Mouse (Mus musculus) intestine, postnatal 0 days (tissue): ENCODE results near the gene Ovol3. TPM values are rescaled to one million over a fixed set of nuclear protein-coding genes. Genes with fewer than 3 reads are reported as not detected.

Experiments
- ATAC-seq: fragments of 200-750 bp; cut with Nextera tagmentation; 2 replicates; pipeline ENCODE4 v1.8.0; 2017; ENCODE audit warnings: mild to moderate bottlenecking, moderate TSS enrichment, moderate library complexity
- H3K27ac ChIP-seq: fragments of 300-500 bp; sonication (generic); 2 replicates; pipeline ENCODE4 v1.5.1; 2014; ENCODE audit warnings: mild to moderate bottlenecking, low read depth, low read length, moderate library complexity
- H3K27me3 ChIP-seq: fragments of 300-500 bp; sonication (generic); replicated peaks from 2 replicates; pipeline ENCODE4 v1.6.1; 2014; ENCODE audit warnings: low read length, mixed read lengths; ENCODE audit not compliant: control insufficient read depth, insufficient read depth
- H3K36me3 ChIP-seq: fragments of 300-500 bp; sonication (generic); 2 replicates; pipeline ENCODE4 v1.6.1; 2014; ENCODE audit warnings: mild to moderate bottlenecking, moderate library complexity; ENCODE audit not compliant: control insufficient read depth, insufficient read depth
- H3K4me1 ChIP-seq: fragments of 300-500 bp; sonication (generic); replicated peaks from 2 replicates; pipeline ENCODE4 v1.6.1; 2014; ENCODE audit warnings: antibody characterized with exemption, low read length, mixed read lengths; ENCODE audit not compliant: control insufficient read depth, insufficient read depth
- H3K4me2 ChIP-seq: fragments of 300-500 bp; sonication (generic); replicated peaks from 2 replicates; pipeline ENCODE4 v1.6.1; 2014; ENCODE audit warnings: low read depth, mild to moderate bottlenecking, moderate library complexity
- H3K4me3 ChIP-seq: fragments of 300-500 bp; sonication (generic); 2 replicates; pipeline ENCODE4 v1.5.1; 2014; ENCODE audit warnings: low read depth, low read length
- H3K9ac ChIP-seq: fragments of 300-500 bp; sonication (generic); 2 replicates; pipeline ENCODE4 v1.6.1; 2014; ENCODE audit warnings: mild to moderate bottlenecking, low read depth, low read length
- H3K9me3 ChIP-seq: fragments of 300-500 bp; sonication (generic); 2 replicates; pipeline ENCODE4 v1.6.1; 2016; ENCODE audit warnings: mixed run types; ENCODE audit not compliant: control insufficient read depth
- CTCF ChIP-seq: sonication (generic); IDR thresholded peaks from 2 replicates; pipeline ENCODE4 v1.5.1; 2016; ENCODE audit warnings: low read depth, mild to moderate bottlenecking, control low read depth, antibody characterized with exemption, moderate library complexity
- WGBS: fragments of 180-500 bp; shearing (Covaris S2); extraction: QIAGEN DNeasy Blood & Tissue Kit; methylation state at CpG from one replicate; pipeline ENCODE4 v1.1.7; 2014; 5-methylcytosine and 5-hydroxymethylcytosine counted together
- polyA plus RNA-seq: library from polyadenylated mRNA; unstranded; fragments of >200 nt; fragmentation: Nextera tagmentation; extraction: Ambion mirVana; gene quantifications from 2 replicates; pipeline ENCODE4 v1.2.1, GENCODE M21; 2015

Gene Ovol3
- polyA plus RNA-seq, 1 experiment from 2014 or later = not detected

- TF ChIP-seq CTCF = no peak
- Histone ChIP-seq H3K4me1 (no peaks in the 10 kb centered on the region; the same call in 1 of the 2 replicates), H3K4me2 (peak overlapping the region; percentile 86), H3K27me3 (no peaks in the 10 kb centered on the region), H3K9ac (peak overlapping the region; percentile 68), H3K27ac (peak overlapping the region; percentile 89), H3K9me3 (no peaks in the 10 kb centered on the region), H3K4me3 (peak overlapping the region; percentile 66), H3K36me3 (peaks cover 30% of the 10 kb centered on the region)
- ATAC-seq = peak; percentile 53
- 2% methylated on average over 26 of the region's 26 CpGs for WGBS
These were observed 41.9 kb downstream of the Ovol3 start for GRCm38 (mm10) chr7:30193581-30194100.

GRCm38 (mm10) chr7:30193013-30193412, 42.5 kb downstream of the Ovol3 start:
- Histone ChIP-seq H3K4me3 (peak overlapping the region; percentile 66), H3K27ac (no peak overlapping the region), H3K9ac (no peak overlapping the region), H3K4me1 (no peaks in the 10 kb centered on the region; the same call in 1 of the 2 replicates), H3K9me3 (no peaks in the 10 kb centered on the region), H3K27me3 (no peaks in the 10 kb centered on the region), H3K4me2 (peak overlapping the region; percentile 86), H3K36me3 (peaks cover 36% of the 10 kb centered on the region)
- 47% methylated on average over 9 of the region's 9 CpGs for WGBS
- no peak for TF ChIP-seq CTCF
- ATAC-seq = no peak

- no peaks in the 10 kb centered on the region; the same call in 1 of the 2 replicates for H3K4me1 ChIP-seq
- TF ChIP-seq CTCF = no peak
- no peaks in the 10 kb centered on the region for H3K9me3 ChIP-seq
- 89% methylated on average over 12 of the region's 12 CpGs for WGBS
- H3K4me3 ChIP-seq = no peak overlapping the region
- H3K9ac ChIP-seq = no peak overlapping the region
- H3K36me3 ChIP-seq = peaks cover 46% of the 10 kb centered on the region
- no peaks in the 10 kb centered on the region for H3K27me3 ChIP-seq
- no peak for ATAC-seq
- H3K27ac ChIP-seq = no peak overlapping the region
- no peak overlapping the region for H3K4me2 ChIP-seq
These were observed 43.4 kb downstream of the Ovol3 start for GRCm38 (mm10) chr7:30192088-30192487.

- no peak overlapping the region for H3K9ac ChIP-seq
- H3K27me3 ChIP-seq = no peaks in the 10 kb centered on the region
- H3K36me3 ChIP-seq = peaks cover 63% of the 10 kb centered on the region
- H3K9me3 ChIP-seq = no peaks in the 10 kb centered on the region
- WGBS = 70% methylated on average over 4 of the region's 4 CpGs
- no peak for ATAC-seq
- H3K27ac ChIP-seq = no peak overlapping the region
- H3K4me1 ChIP-seq = no peaks in the 10 kb centered on the region
- H3K4me2 ChIP-seq = no peak overlapping the region
- TF ChIP-seq CTCF = no peak
- H3K4me3 ChIP-seq = no peak overlapping the region
These were observed 46.4 kb downstream of the Ovol3 start for GRCm38 (mm10) chr7:30189116-30189491.

- no peaks in the 10 kb centered on the region for H3K4me1 ChIP-seq
- H3K9me3 ChIP-seq = no peaks in the 10 kb centered on the region
- ATAC-seq = no peak
- H3K27ac ChIP-seq = no peak overlapping the region
- 73% methylated on average over 12 of the region's 12 CpGs for WGBS
- H3K4me2 ChIP-seq = no peak overlapping the region
- H3K27me3 ChIP-seq = no peaks in the 10 kb centered on the region
- H3K4me3 ChIP-seq = no peak overlapping the region
- no peak overlapping the region for H3K9ac ChIP-seq
- no peak for TF ChIP-seq CTCF
- H3K36me3 ChIP-seq = peaks cover 63% of the 10 kb centered on the region
These were observed 47.0 kb downstream of the Ovol3 start for GRCm38 (mm10) chr7:30188344-30189115.

GRCm38 (mm10) chr7:30184641-30185348, 50.7 kb downstream of the Ovol3 start:
- peak overlapping the region; percentile 66; the same call in 1 of the 2 replicates for H3K4me2 ChIP-seq
- H3K27ac ChIP-seq = peak overlapping the region; percentile 46; the same call in 1 of the 2 replicates
- H3K27me3 ChIP-seq = no peaks in the 10 kb centered on the region
- no peaks in the 10 kb centered on the region for H3K9me3 ChIP-seq
- no peak overlapping the region for H3K9ac ChIP-seq
- no peak for TF ChIP-seq CTCF
- no peak overlapping the region for H3K4me3 ChIP-seq
- peaks cover 40% of the 10 kb centered on the region for H3K36me3 ChIP-seq
- no peak for ATAC-seq
- no peaks in the 10 kb centered on the region for H3K4me1 ChIP-seq
- WGBS = 80% methylated on average over 13 of the region's 13 CpGs
